In genomic region chr5:116443459-116443940, GRCm38 (mm10) we compare ENCODE assay signal across 9 mouse cellular contexts. TPM values are rescaled to one million over a fixed set of nuclear protein-coding genes. Genes with fewer than 3 reads are reported as not detected.
DNase-seq lines count a peak whose midpoint lies in the region; ATAC-seq and TF ChIP-seq lines count a peak whose summit lies in the region.
"Had no signal": no experiment of that assay in that cellular context is flagged by ENCODE, and none has a peak within 500 bp of the region (broad histone marks: within the 10 kb centered on the region; RNA-seq: fewer than 3 reads in every experiment).

No protein-coding gene starts in this region.

- no peak for TF ChIP-seq EP300 in lung, postnatal 0 days (IDR thresholded peaks at IDR 0.05)

- H3K4me1 ChIP-seq in heart, embryonic 11.5 days (ENCODE audit: control insufficient read depth, insufficient read depth, low read length) = peaks cover 13% of the 10 kb centered on the region
- H3K4me1 ChIP-seq in hindbrain, embryonic 15.5 days (replicated peaks) = peaks cover 28% of the 10 kb centered on the region
- H3K4me1 ChIP-seq in midbrain, embryonic 16.5 days (ENCODE audit: control insufficient read depth, insufficient read depth, low read length) = no peaks in the 10 kb centered on the region; the same call in 1 of the 2 replicates
- no peaks in the 10 kb centered on the region for H3K4me1 ChIP-seq in lung, postnatal 0 days (ENCODE audit: insufficient read depth, low read depth, low read length)

- H3K27ac ChIP-seq in heart, embryonic 11.5 days (ENCODE audit: low read depth, low read length) = no peak overlapping the region
- peak overlapping the region; percentile 39 for H3K27ac ChIP-seq in hindbrain, embryonic 15.5 days (replicated peaks)
- H3K27ac ChIP-seq in midbrain, embryonic 16.5 days (ENCODE audit: low read length) = peak overlapping the region; percentile 54; the same call in 1 of the 2 replicates
- H3K27ac ChIP-seq in lung, postnatal 0 days (ENCODE audit: low read length) = no peak overlapping the region
- H3K27ac ChIP-seq: heart, embryonic 13.5 days had no signal

- H3K27me3 ChIP-seq in heart, embryonic 11.5 days (ENCODE audit: control insufficient read depth, insufficient read depth, low read length) = peaks cover 6% of the 10 kb centered on the region
- no peaks in the 10 kb centered on the region for H3K27me3 ChIP-seq in hindbrain, embryonic 15.5 days
- H3K27me3 ChIP-seq in midbrain, embryonic 16.5 days (ENCODE audit: control insufficient read depth, insufficient read depth, low read depth, low read length) = no peaks in the 10 kb centered on the region
- no peaks in the 10 kb centered on the region for H3K27me3 ChIP-seq in lung, postnatal 0 days (replicated peaks; ENCODE audit: insufficient read depth, low read length)

- no peak for TF ChIP-seq CTCF in lung, postnatal 0 days (IDR thresholded peaks at IDR 0.05)

- H3K9me3 ChIP-seq in heart, embryonic 11.5 days (replicated peaks; ENCODE audit: control insufficient read depth, low read length) = no peaks in the 10 kb centered on the region
- H3K9me3 ChIP-seq in hindbrain, embryonic 15.5 days = no peaks in the 10 kb centered on the region
- H3K9me3 ChIP-seq in midbrain, embryonic 16.5 days (replicated peaks; ENCODE audit: control insufficient read depth, low read length, poor library complexity, severe bottlenecking) = no peaks in the 10 kb centered on the region
- no peaks in the 10 kb centered on the region for H3K9me3 ChIP-seq in lung, postnatal 0 days (ENCODE audit: low read length)
- H3K9me3 ChIP-seq: heart, embryonic 13.5 days had no signal

- no peak overlapping the region for H3K4me2 ChIP-seq in heart, embryonic 11.5 days
- no peak overlapping the region for H3K4me2 ChIP-seq in hindbrain, embryonic 15.5 days
- no peak overlapping the region for H3K4me2 ChIP-seq in midbrain, embryonic 16.5 days (ENCODE audit: low read length)
- H3K4me2 ChIP-seq in lung, postnatal 0 days (replicated peaks; ENCODE audit: low read depth, low read length) = no peak overlapping the region
- H3K4me2 ChIP-seq: heart, embryonic 13.5 days had no signal

- no peaks in the 10 kb centered on the region for H3K36me3 ChIP-seq in heart, embryonic 11.5 days (ENCODE audit: control insufficient read depth, insufficient read depth, low read length)
- no peaks in the 10 kb centered on the region for H3K36me3 ChIP-seq in hindbrain, embryonic 15.5 days
- H3K36me3 ChIP-seq in midbrain, embryonic 16.5 days (ENCODE audit: control insufficient read depth, insufficient read depth, low read length) = peaks cover 12% of the 10 kb centered on the region
- no peaks in the 10 kb centered on the region for H3K36me3 ChIP-seq in lung, postnatal 0 days (ENCODE audit: insufficient read depth, low read length)
- H3K36me3 ChIP-seq: heart, embryonic 13.5 days had no signal

- no peak overlapping the region for H3K9ac ChIP-seq in heart, embryonic 11.5 days (ENCODE audit: low read depth, low read length)
- no peak overlapping the region for H3K9ac ChIP-seq in hindbrain, embryonic 15.5 days
- H3K9ac ChIP-seq in midbrain, embryonic 16.5 days (ENCODE audit: low read depth, low read length) = no peak overlapping the region
- no peak overlapping the region for H3K9ac ChIP-seq in lung, postnatal 0 days (replicated peaks; ENCODE audit: low read depth)
- H3K9ac ChIP-seq: heart, embryonic 13.5 days had no signal

- 79% methylated on average over 8 of the region's 8 CpGs for WGBS in heart, embryonic 11.5 days (ENCODE audit: insufficient replicate concordance)
- 53% methylated on average over 8 of the region's 8 CpGs for WGBS in hindbrain, embryonic 15.5 days
- 65% methylated on average over 8 of the region's 8 CpGs for WGBS in midbrain, embryonic 16.5 days
- WGBS in lung, postnatal 0 days = 72% methylated on average over 8 of the region's 8 CpGs

- no peak for ATAC-seq in heart, embryonic 11.5 days (replicated peaks; ENCODE audit: insufficient number of reproducible peaks, low FRiP score, low TSS enrichment)
- peak; percentile 67 for ATAC-seq in hindbrain, embryonic 15.5 days (ENCODE audit: low FRiP score, low read depth)
- ATAC-seq in midbrain, embryonic 16.5 days = 0 out of 2 replicates have a peak, but pooled peaks have one; percentile 39
- ATAC-seq in activated CD4-positive, CD25-positive, alpha-beta regulatory T cell, adult 4 months = no peak
- no peak for ATAC-seq in erythroid progenitor cell, adult 5-6 weeks (replicated peaks; ENCODE audit: low FRiP score, poor library complexity, severe bottlenecking)
- no peak for ATAC-seq in lung, postnatal 0 days

- DNase-seq in heart, adult 18-20 months = peak; percentile 71 to 82
- DNase-seq in cerebellum, adult 8-10 months = peak; percentile 94
- DNase-seq in lung, postnatal 0 days (ENCODE audit: low spot score) = no peak

- no peak overlapping the region for H3K4me3 ChIP-seq in heart, embryonic 11.5 days (ENCODE audit: low read depth, low read length)
- H3K4me3 ChIP-seq in hindbrain, embryonic 15.5 days = no peak overlapping the region
- H3K4me3 ChIP-seq in midbrain, embryonic 16.5 days (ENCODE audit: low read depth, low read length) = no peak overlapping the region
- no peak overlapping the region for H3K4me3 ChIP-seq in lung, postnatal 0 days (ENCODE audit: low read depth, low read length)
- H3K4me3 ChIP-seq: heart, embryonic 13.5 days had no signal

RNA-seq across cellular contexts. Expression of gene Hspb8, which starts 20.8 kb away (rescaled TPM):
- 100 to 1,000 TPM; 423 to 471 TPM for total RNA-seq in heart, adult 18-20 months (2021)
- 34.9 and 35.3 TPM in 2 replicates for polyA plus RNA-seq in heart, embryonic 11.5 days (2014; fragmentation: Nextera tagmentation; extraction: Ambion mirVana)
- polyA plus RNA-seq in hindbrain, embryonic 15.5 days (2015; fragmentation: Nextera tagmentation; extraction: Ambion mirVana) = 6.7 and 8.7 TPM in 2 replicates
- 3.7 and 4.2 TPM in 2 replicates for polyA plus RNA-seq in midbrain, embryonic 16.5 days (2015; fragmentation: Nextera tagmentation; extraction: Ambion mirVana)
- polyA plus RNA-seq in activated CD4-positive, CD25-positive, alpha-beta regulatory T cell, adult 4 months (2017; shearing (Covaris generic)) = not detected
- total RNA-seq in erythroid progenitor cell, adult 5-6 weeks (2015; ENCODE audit: low replicate concordance) = not detected in 2 replicates
- not detected in 2 replicates for total RNA-seq in erythroid progenitor cell, adult 5-6 weeks (2017; ENCODE audit: low replicate concordance)
- polyA plus RNA-seq in lung, postnatal 0 days (2015; fragmentation: Nextera tagmentation; extraction: Ambion mirVana) = 22.2 and 23.6 TPM in 2 replicates

Comparison
In these comparisons a context has a peak if more than half of its experiments do, and no peak if none do; other contexts are left out.
1. ATAC-seq: peak in hindbrain, embryonic 15.5 days (single experiment) and midbrain, embryonic 16.5 days (single experiment); none in heart, embryonic 11.5 days (single experiment), activated CD4-positive, CD25-positive, alpha-beta regulatory T cell, adult 4 months (single experiment), erythroid progenitor cell, adult 5-6 weeks (single experiment) and lung, postnatal 0 days (single experiment).
2. H3K27ac ChIP-seq: peak in hindbrain, embryonic 15.5 days (single experiment) and midbrain, embryonic 16.5 days (single experiment); none in heart, embryonic 11.5 days (single experiment) and lung, postnatal 0 days (single experiment).